Mouse (Mus musculus) hindlimb bud, embryonic 11.5 days (tissue): Measurements from ENCODE around the gene Prrc2a.

ENCODE experiments used
- DNase-seq: peaks from one replicate; pipeline ENCODE4 v3.0.0-alpha.2; 2012; ENCODE audit warnings: low read depth, low spot score; ENCODE audit errors: extremely low spot score

The Prrc2a gene

GRCm38 (mm10) chr17:35163326-35164081 lies 1.2 kb downstream of the Prrc2a start:
- no peak for DNase-seq

DNA sequence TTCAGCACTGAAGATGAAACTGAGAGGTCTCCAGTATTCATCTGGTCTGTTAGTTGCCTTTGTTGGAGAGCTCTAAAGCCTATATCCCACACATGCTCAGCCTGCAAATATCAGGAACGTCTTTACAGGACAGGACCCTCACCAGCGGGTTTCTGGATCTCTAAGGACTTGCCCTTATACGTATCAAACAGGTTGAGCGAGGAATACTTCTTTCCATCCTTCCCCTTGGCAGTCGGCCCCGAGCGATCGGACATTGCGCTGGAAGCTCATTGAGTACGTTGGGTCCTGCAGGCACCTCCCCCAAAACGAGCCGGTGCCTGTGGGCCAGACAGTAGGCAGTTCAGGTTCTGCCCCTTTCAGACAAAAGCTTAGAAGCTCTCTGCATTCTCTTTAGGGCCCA lies 2.0 kb downstream of the Prrc2a start:
- no peak for DNase-seq

DNA sequence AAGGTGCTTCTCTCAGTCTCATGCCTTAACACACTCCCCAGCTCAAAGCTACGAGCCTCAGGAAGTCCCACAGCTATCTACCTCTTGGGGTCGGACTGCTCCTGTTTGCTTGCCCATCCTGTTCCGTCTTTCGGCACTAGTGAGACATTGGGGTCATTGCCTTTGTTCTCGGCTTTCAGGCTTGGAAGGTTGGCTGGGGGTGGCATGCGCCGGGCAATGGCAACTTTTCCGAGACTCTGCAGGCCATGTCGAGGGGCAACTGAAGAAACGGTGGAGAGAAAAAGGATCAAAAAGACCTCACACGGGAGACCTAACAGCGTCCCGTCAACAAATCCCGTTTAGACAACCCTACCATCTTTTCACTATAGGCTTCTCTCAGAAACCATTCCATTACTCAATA lies 2.6 kb downstream of the Prrc2a start:
- DNase-seq: no peak

- no peak for DNase-seq
Measured at GRCm38 (mm10) chr17:35161421-35161820, 3.3 kb downstream of the Prrc2a start.

GRCm38 (mm10) chr17:35159638-35160037 lies 5.1 kb downstream of the Prrc2a start:
- no peak for DNase-seq

DNA sequence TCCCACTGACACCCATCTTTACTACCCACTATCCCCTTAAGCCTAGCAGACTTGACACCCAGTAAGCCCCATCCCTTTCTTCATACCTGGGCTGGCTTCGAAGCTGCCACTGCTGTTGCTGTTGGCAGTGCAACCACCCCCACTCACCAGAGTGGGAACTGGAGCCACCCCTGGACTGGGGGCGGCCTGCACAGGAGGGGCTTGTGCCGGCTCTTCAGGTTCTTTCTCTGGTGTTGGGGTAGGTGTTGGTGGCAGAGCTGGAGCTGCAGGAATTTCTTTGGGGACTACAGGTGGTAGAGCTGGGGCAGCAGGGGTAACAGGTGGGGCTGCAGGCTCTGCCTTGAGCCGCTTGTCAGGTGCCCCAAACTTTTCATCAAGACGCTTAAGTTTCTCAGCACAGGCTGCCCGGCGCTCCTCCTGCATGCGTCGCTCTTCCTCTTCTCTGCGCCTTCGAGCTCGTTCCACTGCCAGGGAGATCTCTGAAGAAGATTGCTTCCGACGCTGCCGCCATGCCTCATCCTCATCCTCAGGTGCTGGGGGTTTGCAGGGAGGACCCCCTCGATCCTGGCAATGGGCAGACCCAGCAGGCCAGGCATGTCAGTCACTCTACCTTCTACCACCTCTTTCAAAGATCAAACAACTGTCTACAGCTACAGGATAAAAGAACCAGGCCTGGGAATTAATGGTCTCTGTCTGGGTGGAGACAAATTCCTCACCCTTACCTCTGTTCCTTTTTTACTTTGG lies 5.7 kb downstream of the Prrc2a start:
- no peak for DNase-seq

- no peak for DNase-seq
Measured at GRCm38 (mm10) chr17:35157661-35158175, 7.0 kb downstream of the Prrc2a start.

DNA sequence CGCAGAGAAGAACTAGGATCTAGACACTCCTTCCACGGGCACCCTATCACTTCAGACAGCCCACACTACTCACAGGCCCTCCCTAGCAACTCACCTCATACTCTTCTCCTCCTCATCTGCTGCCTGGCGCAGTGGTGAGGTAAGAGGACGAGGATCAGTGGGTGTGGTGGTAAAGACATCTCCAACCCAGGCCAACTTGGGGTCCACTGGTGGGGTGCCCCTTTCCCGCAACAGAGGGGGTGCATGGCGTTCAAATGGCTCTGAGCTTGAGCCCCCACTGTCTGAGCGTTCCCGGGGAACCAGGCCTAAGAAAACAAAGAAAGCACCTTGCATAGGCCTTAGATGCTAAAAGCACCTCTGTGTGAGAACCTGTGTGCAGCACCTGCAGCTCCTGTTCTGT lies 7.4 kb downstream of the Prrc2a start:
- DNase-seq: no peak

DNA sequence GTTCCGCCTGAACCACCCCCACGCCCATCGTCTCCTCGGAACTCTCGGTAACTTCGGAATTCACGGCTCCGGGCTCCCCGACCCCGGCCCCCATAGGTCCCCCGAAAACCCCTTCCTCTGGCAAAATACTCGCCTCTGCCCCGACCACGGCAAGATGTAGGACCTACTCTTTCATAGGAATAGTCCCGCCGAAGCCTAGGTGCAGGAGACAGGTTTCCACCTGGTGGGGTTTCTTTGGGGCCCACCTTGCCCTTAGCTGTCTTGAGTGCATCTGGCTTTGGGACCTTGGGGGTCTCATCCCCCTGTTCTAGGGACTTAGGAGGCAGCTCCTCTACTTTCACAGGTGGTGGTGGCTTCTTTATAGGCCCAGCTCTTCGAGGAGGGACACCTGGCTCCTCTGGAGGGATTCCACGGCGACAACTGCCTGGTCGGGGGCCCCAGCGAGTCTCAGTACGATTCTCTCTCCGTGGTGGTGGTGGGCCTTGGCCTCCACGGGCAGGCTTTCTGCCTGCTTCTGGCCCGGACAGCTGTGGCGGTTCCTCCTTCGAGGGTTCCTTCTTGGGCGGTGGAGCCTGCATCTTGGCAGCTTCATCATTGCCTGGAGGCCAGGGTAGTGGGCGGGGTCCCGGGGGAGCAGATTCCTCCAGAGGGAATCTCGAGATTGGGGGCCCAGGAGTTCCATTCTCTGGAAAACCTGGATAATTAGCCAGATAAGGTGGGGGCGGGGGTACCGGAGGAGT lies 8.1 kb downstream of the Prrc2a start:
- no peak for DNase-seq

GRCm38 (mm10) chr17:35155451-35155850 lies 9.2 kb downstream of the Prrc2a start:
- no peak for DNase-seq

DNA sequence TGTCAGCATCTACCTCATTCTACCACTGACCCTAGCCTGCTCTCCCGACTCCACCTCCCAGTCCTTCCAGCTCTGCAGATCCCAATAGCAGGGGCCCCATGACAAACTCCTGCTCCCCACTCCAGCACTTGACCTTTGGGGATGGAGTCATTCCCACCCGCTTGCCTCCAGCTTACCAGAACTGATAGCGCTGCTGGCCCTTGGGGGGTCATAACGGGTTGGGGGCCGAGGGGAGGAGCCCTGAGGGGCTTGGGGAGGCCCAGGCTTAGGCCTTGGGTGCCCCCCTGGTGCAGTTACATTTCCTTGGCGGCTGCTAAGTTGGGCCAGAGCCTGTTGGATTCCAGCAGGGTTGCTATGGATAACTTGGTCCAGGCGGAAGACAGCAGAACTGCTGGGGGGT lies 10.1 kb downstream of the Prrc2a start:
- DNase-seq: no peak

GRCm38 (mm10) chr17:35153931-35154330 lies 10.8 kb downstream of the Prrc2a start:
- no peak for DNase-seq

DNA sequence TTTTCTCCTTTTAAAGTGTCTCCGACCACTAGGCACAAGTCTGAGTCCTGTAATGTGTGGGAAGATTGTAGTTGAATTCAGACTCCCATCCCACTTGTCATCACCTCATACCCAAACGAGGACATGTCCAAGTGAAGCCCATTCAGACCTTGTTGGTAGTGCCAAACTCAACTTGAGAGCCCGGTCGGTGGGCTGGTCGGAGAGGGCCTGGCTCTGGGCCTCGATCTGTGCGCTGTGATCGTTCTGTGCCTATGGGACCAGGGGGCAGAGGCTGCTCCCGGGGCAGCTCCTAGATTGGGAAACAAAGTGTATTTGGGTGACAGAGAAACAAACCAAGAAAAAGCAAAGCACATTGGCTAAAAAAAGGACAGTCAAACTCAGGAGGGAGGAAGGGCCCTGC lies 11.6 kb downstream of the Prrc2a start:
- no peak for DNase-seq

- DNase-seq: no peak
Measured at GRCm38 (mm10) chr17:35152121-35152520, 12.6 kb downstream of the Prrc2a start.

DNA sequence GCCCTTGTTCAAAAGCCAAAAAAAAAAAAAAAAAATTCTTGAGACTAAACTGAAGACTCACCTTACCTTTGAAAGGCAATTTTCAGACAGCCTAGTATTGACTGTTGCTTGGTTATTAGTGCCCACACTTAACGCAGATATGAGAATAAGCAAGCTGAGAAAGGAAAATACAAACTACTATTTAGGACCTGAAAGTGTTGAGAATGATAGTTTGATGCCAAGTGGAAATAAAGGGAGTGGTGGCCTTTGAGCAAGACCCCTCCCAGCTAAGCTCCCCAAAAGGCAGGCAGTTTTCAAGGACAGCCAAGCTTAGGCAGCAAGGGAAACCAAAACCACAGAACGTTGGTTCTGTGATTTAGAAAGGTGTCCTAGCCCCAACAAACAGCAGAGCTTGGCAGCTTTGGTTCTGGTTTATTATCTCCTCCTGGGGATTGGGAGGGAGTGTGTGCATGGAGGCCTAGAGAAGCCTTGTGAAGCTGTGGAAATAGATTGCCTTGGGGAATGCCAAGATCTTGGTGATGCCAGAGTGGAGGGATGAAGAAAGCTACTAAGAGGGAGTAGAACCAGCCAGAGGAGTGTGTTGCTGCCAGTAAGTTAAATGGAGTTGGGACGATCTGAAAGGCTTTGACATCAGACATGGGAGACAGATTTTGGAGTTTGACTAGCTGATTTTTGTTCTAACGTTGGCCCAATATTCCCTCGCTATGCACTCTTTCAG lies 16.6 kb downstream of the Prrc2a start:
- DNase-seq: no peak

GRCm38 (mm10) chr17:35147348-35147747 lies 17.3 kb downstream of the Prrc2a start:
- no peak for DNase-seq

GRCm38 (mm10) chr17:35146139-35146538 lies 18.6 kb downstream of the Prrc2a start:
- no peak for DNase-seq

DNA sequence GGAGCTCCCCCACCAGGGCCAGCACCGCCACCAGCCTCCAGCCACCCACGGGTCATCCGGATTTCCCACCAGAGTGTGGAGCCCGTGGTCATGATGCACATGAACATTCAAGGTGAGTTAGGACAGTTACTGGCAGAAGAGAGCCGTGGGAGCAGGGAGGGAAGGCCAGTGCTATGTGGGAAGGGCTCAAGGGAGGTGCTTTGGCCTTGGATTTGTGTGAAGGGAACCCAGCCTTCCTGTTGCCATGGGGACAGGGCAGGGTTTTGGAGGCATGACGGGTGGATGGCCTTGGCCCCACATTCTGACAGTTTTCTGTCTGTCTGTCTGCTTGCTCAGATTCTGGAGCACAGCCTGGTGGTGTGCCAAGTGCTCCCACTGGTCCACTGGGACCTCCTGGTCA lies 22.7 kb downstream of the Prrc2a start:
- no peak for DNase-seq

GRCm38 (mm10) chr17:35140490-35140996 lies 24.2 kb downstream of the Prrc2a start:
- no peak for DNase-seq

- no peak for DNase-seq
Measured at GRCm38 (mm10) chr17:35139269-35139668, 25.4 kb downstream of the Prrc2a start.
